In the genomic region with DNA sequence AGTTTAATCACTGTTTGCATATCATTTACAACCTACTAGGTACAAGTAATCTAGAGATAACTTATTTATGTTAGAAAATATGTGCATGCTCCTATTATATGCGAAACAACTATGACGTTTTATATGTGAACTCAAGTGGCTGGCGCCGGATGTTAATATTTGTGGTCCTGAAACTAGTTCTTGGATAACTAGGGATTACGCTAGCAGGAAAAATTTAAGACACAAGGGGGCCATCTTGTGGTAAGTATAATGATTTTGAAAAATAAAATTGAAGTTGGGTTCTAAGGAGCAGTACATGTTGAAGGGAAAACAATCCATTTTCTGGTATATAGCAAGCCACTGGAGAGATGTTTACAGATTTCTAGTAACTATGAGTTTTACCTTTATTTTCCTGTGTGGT, we compare ENCODE assay signal across 8 mouse cellular contexts. TPM values are rescaled to one million over a fixed set of nuclear protein-coding genes. Genes with fewer than 3 reads are reported as not detected.
DNase-seq lines count a peak whose midpoint lies in the region; ATAC-seq and TF ChIP-seq lines count a peak whose summit lies in the region.

No protein-coding gene starts in this region.

- no peaks in the 10 kb centered on the region for H3K9me3 ChIP-seq in heart, embryonic 16.5 days (replicated peaks; ENCODE audit: control insufficient read depth, low read length)
- no peaks in the 10 kb centered on the region for H3K9me3 ChIP-seq in MEL (replicated peaks; ENCODE audit: insufficient read depth, low read length)
- no peaks in the 10 kb centered on the region for H3K9me3 ChIP-seq in forebrain, embryonic 14.5 days (replicated peaks; ENCODE audit: control insufficient read depth, low read length)
- H3K9me3 ChIP-seq in midbrain, embryonic 11.5 days (ENCODE audit: control insufficient read depth, low read length), result no peaks in the 10 kb centered on the region

- TF ChIP-seq EP300 in MEL (IDR thresholded peaks at IDR 0.05; ENCODE audit: low read depth in 1 of 2, low read length in 2 of 2), result no peak

- ATAC-seq in heart, embryonic 16.5 days (replicated peaks; ENCODE audit: extremely low read depth, insufficient read depth, low FRiP score), result no peak
- ATAC-seq in forebrain, embryonic 14.5 days, result no peak
- no peak for ATAC-seq in midbrain, embryonic 11.5 days (ENCODE audit: low FRiP score)

- H3K27me3 ChIP-seq in heart, embryonic 16.5 days (ENCODE audit: control insufficient read depth, insufficient read depth, low read length), result no peaks in the 10 kb centered on the region
- no peaks in the 10 kb centered on the region for H3K27me3 ChIP-seq in MEL (ENCODE audit: control insufficient read depth in 1 of 2, insufficient read depth in 2 of 2, low read length in 2 of 2)
- H3K27me3 ChIP-seq in forebrain, embryonic 14.5 days (replicated peaks; ENCODE audit: control insufficient read depth, insufficient read depth, low read length), result no peaks in the 10 kb centered on the region
- no peaks in the 10 kb centered on the region for H3K27me3 ChIP-seq in midbrain, embryonic 11.5 days (ENCODE audit: control insufficient read depth, insufficient read depth, low read length)

- H3K36me3 ChIP-seq in heart, embryonic 16.5 days (ENCODE audit: control insufficient read depth, insufficient read depth), result peaks cover 14% of the 10 kb centered on the region
- H3K36me3 ChIP-seq in MEL (ENCODE audit: control insufficient read depth in 1 of 2, insufficient read depth in 2 of 2, low read length in 2 of 2), result peaks cover 7 to 13% of the 10 kb centered on the region in 2 experiments
- H3K36me3 ChIP-seq in forebrain, embryonic 14.5 days (ENCODE audit: control insufficient read depth, insufficient read depth, low read length), result 0 out of 2 replicates have a peak, but pooled peaks cover 12% of the 10 kb centered on the region
- no peaks in the 10 kb centered on the region; the same call in 1 of the 2 replicates for H3K36me3 ChIP-seq in midbrain, embryonic 11.5 days (ENCODE audit: control insufficient read depth, insufficient read depth, low read length)

- no peak overlapping the region for H3K27ac ChIP-seq in heart, embryonic 16.5 days (ENCODE audit: low read length)
- H3K27ac ChIP-seq in MEL (ENCODE audit: control insufficient read depth, low read depth, low read length), result no peak overlapping the region
- H3K27ac ChIP-seq in forebrain, embryonic 14.5 days (ENCODE audit: low read depth, low read length), result no peak overlapping the region
- no peak overlapping the region for H3K27ac ChIP-seq in midbrain, embryonic 11.5 days (ENCODE audit: low read depth, low read length)

- H3K4me2 ChIP-seq in heart, embryonic 16.5 days (ENCODE audit: low read depth, low read length), result peak overlapping the region; percentile 83
- peak overlapping the region; percentile 69; the same call in 1 of the 2 replicates for H3K4me2 ChIP-seq in forebrain, embryonic 14.5 days (ENCODE audit: low read length)
- H3K4me2 ChIP-seq in midbrain, embryonic 11.5 days, result peak overlapping the region; percentile 64

- H3K9ac ChIP-seq in heart, embryonic 16.5 days (ENCODE audit: low read length), result no peak overlapping the region
- H3K9ac ChIP-seq in MEL (ENCODE audit: control insufficient read depth, low read depth, low read length, poor library complexity, severe bottlenecking), result peak overlapping the region; percentile 86; the same call in 1 of the 2 replicates
- no peak overlapping the region for H3K9ac ChIP-seq in forebrain, embryonic 14.5 days (ENCODE audit: low read length)
- no peak overlapping the region for H3K9ac ChIP-seq in midbrain, embryonic 11.5 days (ENCODE audit: low read length)

- H3K79me2 ChIP-seq in MEL (ENCODE audit: control insufficient read depth, insufficient read depth, low read length, poor library complexity), result peaks cover 25% of the 10 kb centered on the region

- TF ChIP-seq CTCF in MEL (IDR thresholded peaks at IDR 0.05 in 2 of 3, conservative IDR thresholded peaks at IDR 0.05 in 1 of 3; ENCODE audit: control insufficient read depth in 1 of 3, insufficient read depth in 1 of 3, low read depth in 2 of 3, low read length in 3 of 3, poor library complexity in 1 of 3, severe bottlenecking in 1 of 3), result peak in 1 of 3 experiments; percentile 55; a peak in 2 of 6 replicates

- 36% methylated on average over 5 of the region's 5 CpGs for WGBS in heart, embryonic 16.5 days
- 59% methylated on average over 5 of the region's 5 CpGs for WGBS in forebrain, embryonic 14.5 days
- 74% methylated on average over 5 of the region's 5 CpGs for WGBS in midbrain, embryonic 11.5 days

- TF ChIP-seq POLR2A in MEL (IDR thresholded peaks at IDR 0.05; ENCODE audit: control insufficient read depth in 1 of 2, insufficient read depth in 1 of 2, low read depth in 1 of 2, low read length in 2 of 2, poor library complexity in 1 of 2), result no peak

- no peak overlapping the region for H3K4me3 ChIP-seq in heart, embryonic 16.5 days (ENCODE audit: low read length)
- peak overlapping the region; percentile 22 to 23; a peak in 1 of 4 replicates for H3K4me3 ChIP-seq in MEL (ENCODE audit: control insufficient read depth in 1 of 2, insufficient read depth in 1 of 2, low read depth in 2 of 2, low read length in 2 of 2)
- no peak overlapping the region for H3K4me3 ChIP-seq in forebrain, embryonic 14.5 days (ENCODE audit: low read depth, low read length)
- no peak overlapping the region; the same call in 1 of the 2 replicates for H3K4me3 ChIP-seq in midbrain, embryonic 11.5 days (ENCODE audit: low read depth, low read length)

- peak; percentile 49 for TF ChIP-seq RAD21 in MEL (IDR thresholded peaks at IDR 0.05; ENCODE audit: low read depth, low read length)

- H3K4me1 ChIP-seq in heart, embryonic 16.5 days (ENCODE audit: control insufficient read depth, insufficient read depth, low read length), result peaks cover 9% of the 10 kb centered on the region
- H3K4me1 ChIP-seq in MEL (ENCODE audit: control insufficient read depth in 1 of 2, insufficient read depth in 2 of 2, low read length in 2 of 2), result peaks cover 0 to 2% of the 10 kb centered on the region in 2 experiments; a peak in 1 of 4 replicates
- H3K4me1 ChIP-seq in forebrain, embryonic 14.5 days (ENCODE audit: control insufficient read depth, insufficient read depth, low read length), result peaks cover 3% of the 10 kb centered on the region; the same call in 1 of the 2 replicates
- H3K4me1 ChIP-seq in midbrain, embryonic 11.5 days (ENCODE audit: control insufficient read depth, insufficient read depth, low read length), result peaks cover 9% of the 10 kb centered on the region; the same call in 1 of the 2 replicates

- DNase-seq in heart, adult 18-20 months, result no peak
- DNase-seq in MEL (ENCODE audit: low read depth, low spot score), result peak; percentile 40
- DNase-seq in forebrain, embryonic 14.5 days (ENCODE audit: low spot score), result peak; percentile 60
- no peak for DNase-seq in midbrain, embryonic 11.5 days (ENCODE audit: low spot score, missing footprints)
- DNase-seq in cerebellum, postnatal 4 days (ENCODE audit: low spot score in 2 of 2), result no peak
- no peak for DNase-seq in left cerebral cortex, adult 9 months (ENCODE audit: low spot score in 2 of 2)
- no peak for DNase-seq in thymus, postnatal 10 days (ENCODE audit: low spot score in 2 of 2)

TF ChIP-seq in MEL, 35 proteins besides CTCF, POLR2A, EP300 and RAD21:
- TF ChIP-seq SIN3A (IDR thresholded peaks at IDR 0.05; ENCODE audit: low read length) (peak; percentile 41), ZC3H11A (IDR thresholded peaks at IDR 0.05; ENCODE audit: low read depth, low read length) (0 out of 2 replicates have a peak, but pooled peaks have one; percentile 14), UBTF (IDR thresholded peaks at IDR 0.05; ENCODE audit: borderline replicate concordance, insufficient read depth, low read depth, low read length) (no peak), SMC3 (IDR thresholded peaks at IDR 0.05; ENCODE audit: low read depth, low read length) (peak; percentile 49), ETS1 (IDR thresholded peaks at IDR 0.05; ENCODE audit: low read depth, low read length) (no peak), CHD2 (IDR thresholded peaks at IDR 0.05; ENCODE audit: low read length) (no peak)

RNA-seq across cellular contexts. Expression of gene Zgrf1, which starts 1.4 kb away (rescaled TPM):
- 6.9 and 7.0 TPM in 2 replicates for polyA plus RNA-seq in heart, embryonic 16.5 days (2015; fragmentation: Nextera tagmentation; extraction: Ambion mirVana)
- under 1 TPM; 0.52 to 0.69 TPM for total RNA-seq in heart, adult 18-20 months (2021)
- total RNA-seq in MEL (2012; rRNA removed), result 5.7 and 6.7 TPM in 2 replicates
- 1 to 10 TPM in 1 of 2 experiments, not detected in 1; 8.2 TPM for polyA plus RNA-seq in MEL (2012; ENCODE audit: insufficient read depth in 1 of 2, insufficient read length in 2 of 2, low read depth in 1 of 2, low replicate concordance in 2 of 2, missing spikeins in 1 of 2)
- 4.0 and 4.1 TPM in 2 replicates for polyA plus RNA-seq in forebrain, embryonic 14.5 days (2014; fragmentation: Nextera tagmentation; extraction: Ambion mirVana)
- 10.5 and 11.3 TPM in 2 replicates for polyA plus RNA-seq in midbrain, embryonic 11.5 days (2014; fragmentation: Nextera tagmentation; extraction: Ambion mirVana)

RNA-seq across cellular contexts. Expression of gene Larp7, which starts 1.6 kb away (rescaled TPM):
- polyA plus RNA-seq in heart, embryonic 16.5 days (2015; fragmentation: Nextera tagmentation; extraction: Ambion mirVana), result 52.9 and 54.7 TPM in 2 replicates
- total RNA-seq in heart, adult 18-20 months (2021), result 10 to 100 TPM; 21.8 to 23.0 TPM
- total RNA-seq in MEL (2012; rRNA removed), result 44.2 and 50.5 TPM in 2 replicates
- 100 to 1,000 TPM in 1 of 2 experiments, 10 to 100 TPM in 1; 61.3 to 252 TPM for polyA plus RNA-seq in MEL (2012; ENCODE audit: insufficient read depth in 1 of 2, insufficient read length in 2 of 2, low read depth in 1 of 2, low replicate concordance in 2 of 2, missing spikeins in 1 of 2)
- polyA plus RNA-seq in forebrain, embryonic 14.5 days (2014; fragmentation: Nextera tagmentation; extraction: Ambion mirVana), result 36.7 and 41.8 TPM in 2 replicates
- polyA plus RNA-seq in midbrain, embryonic 11.5 days (2014; fragmentation: Nextera tagmentation; extraction: Ambion mirVana), result 85.2 and 91.5 TPM in 2 replicates

RNA-seq across cellular contexts. Expression of gene Ank2, which starts 55.6 kb away (rescaled TPM):
- 38.9 and 44.4 TPM in 2 replicates for polyA plus RNA-seq in heart, embryonic 16.5 days (2015; fragmentation: Nextera tagmentation; extraction: Ambion mirVana)
- total RNA-seq in heart, adult 18-20 months (2021), result 100 to 1,000 TPM; 310 to 323 TPM
- 4.0 and 4.5 TPM in 2 replicates for total RNA-seq in MEL (2012; rRNA removed)
- 1 to 10 TPM in 1 of 2 experiments, not detected in 1; 2.7 TPM for polyA plus RNA-seq in MEL (2012; ENCODE audit: insufficient read depth in 1 of 2, insufficient read length in 2 of 2, low read depth in 1 of 2, low replicate concordance in 2 of 2, missing spikeins in 1 of 2)
- polyA plus RNA-seq in forebrain, embryonic 14.5 days (2014; fragmentation: Nextera tagmentation; extraction: Ambion mirVana), result 61.8 and 116 TPM in 2 replicates
- 66.6 and 74.5 TPM in 2 replicates for polyA plus RNA-seq in midbrain, embryonic 11.5 days (2014; fragmentation: Nextera tagmentation; extraction: Ambion mirVana)

Comparison
In these comparisons a context has a peak if more than half of its experiments do, and no peak if none do; other contexts are left out.
1. H3K4me3 ChIP-seq: peak in MEL (2 of 2); none in heart, embryonic 16.5 days (single experiment), forebrain, embryonic 14.5 days (single experiment) and midbrain, embryonic 11.5 days (single experiment).
2. DNase-seq: peak in MEL (single experiment) and forebrain, embryonic 14.5 days (single experiment); none in heart, adult 18-20 months (0 of 2), midbrain, embryonic 11.5 days (single experiment), cerebellum, postnatal 4 days (0 of 2), left cerebral cortex, adult 9 months (0 of 2) and thymus, postnatal 10 days (0 of 2).
3. RNA of gene Ank2, which starts 55.6 kb away (polyA plus RNA-seq): 66.6 to 74.5 TPM in midbrain, embryonic 11.5 days, 61.8 to 116 TPM in forebrain, embryonic 14.5 days and 38.9 to 44.4 TPM in heart, embryonic 16.5 days; 2.7 TPM in MEL; every median in the first group is over 10 times any median in the second.
4. Peak in every context shown above with its lines, with median percentiles within 50 percentile points of each other: H3K4me2 ChIP-seq.